Mouse (Mus musculus) splenic B cell, adult 2 months (primary cell): Measurements from ENCODE around the gene Nck1.

Source experiments
- DNase-seq: peaks from one replicate; pipeline ENCODE4 v3.0.0-alpha.2; 2011; ENCODE audit warnings: low read depth, low spot score
- H3K27me3 ChIP-seq: 2 replicates; pipeline ENCODE4 v1.6.1; 2012; ENCODE audit warnings: mild to moderate bottlenecking, low read length, moderate library complexity, mixed read lengths; ENCODE audit not compliant: control insufficient read depth, poor library complexity, insufficient read depth, severe bottlenecking
- H3K36me3 ChIP-seq: 2 replicates; pipeline ENCODE4 v1.6.1; 2012; ENCODE audit warnings: mild to moderate bottlenecking, low read length, moderate library complexity, mixed read lengths; ENCODE audit not compliant: control insufficient read depth, poor library complexity, insufficient read depth, severe bottlenecking

The Nck1 gene

GRCm38 (mm10) chr9:100506652-100507051, 39.3 kb downstream of the Nck1 start:
- no peak for DNase-seq
- Histone ChIP-seq H3K27me3 (no peaks in the 10 kb centered on the region), H3K36me3 (0 out of 2 replicates have a peak, but pooled peaks cover 3% of the 10 kb centered on the region)

- no peak for DNase-seq
- Histone ChIP-seq H3K36me3 (0 out of 2 replicates have a peak, but pooled peaks cover 3% of the 10 kb centered on the region), H3K27me3 (no peaks in the 10 kb centered on the region)
These were observed 40.4 kb downstream of the Nck1 start for GRCm38 (mm10) chr9:100505498-100505897.

DNA sequence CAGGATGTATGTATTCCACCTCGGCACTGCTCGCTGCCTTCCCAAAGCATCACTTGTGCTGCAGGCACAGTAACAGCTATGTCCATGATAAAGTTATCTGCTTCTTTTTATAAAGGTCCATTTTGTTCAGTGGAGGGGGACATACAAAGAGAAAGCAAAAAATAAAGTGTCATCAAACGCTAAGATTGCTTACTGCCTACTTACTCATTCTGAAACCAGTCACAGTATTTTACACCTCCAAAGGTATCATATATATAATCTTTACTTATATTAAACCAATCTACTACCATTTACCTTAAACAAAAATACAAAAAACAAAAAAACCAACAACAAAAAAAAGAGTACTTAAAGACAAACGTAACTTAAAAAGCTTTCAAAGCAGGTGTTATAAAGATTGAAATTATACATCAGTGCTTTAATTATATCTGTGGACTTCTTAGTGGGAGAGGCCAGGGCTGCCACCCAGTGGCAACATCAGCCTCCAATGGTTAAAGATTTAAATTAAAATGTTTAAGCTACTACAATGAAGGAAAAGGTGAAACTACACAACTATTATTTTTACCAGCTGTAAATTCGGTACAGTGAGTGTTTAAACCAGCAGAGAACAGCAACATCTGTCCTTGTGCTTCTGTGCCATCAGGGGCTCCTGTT, 52.2 kb downstream of the Nck1 start:
- peaks cover 2% of the 10 kb centered on the region; the same call in 1 of the 2 replicates for H3K36me3 ChIP-seq
- no peak for DNase-seq
- no peaks in the 10 kb centered on the region for H3K27me3 ChIP-seq

DNA sequence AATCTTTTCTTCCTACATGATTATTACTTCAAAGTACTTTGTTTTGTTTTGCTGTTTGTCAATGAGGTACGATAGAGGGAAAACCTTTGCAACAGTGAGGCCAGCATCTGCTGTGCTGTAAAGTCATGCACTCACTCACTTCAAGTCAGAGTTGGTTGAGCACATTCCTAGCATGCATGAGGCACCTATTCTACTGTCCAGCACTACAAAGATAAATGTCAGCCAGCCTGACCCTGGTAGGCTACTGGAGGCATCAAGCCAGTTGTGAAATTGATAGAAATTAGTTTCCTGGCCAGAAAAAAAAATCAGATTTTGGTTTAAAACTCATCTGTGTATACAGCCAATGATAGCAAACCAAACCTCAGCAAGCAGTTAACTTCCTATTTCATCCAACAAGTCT, 54.5 kb downstream of the Nck1 start:
- no peaks in the 10 kb centered on the region for H3K27me3 ChIP-seq
- peaks cover 2% of the 10 kb centered on the region; the same call in 1 of the 2 replicates for H3K36me3 ChIP-seq
- DNase-seq = no peak

DNA sequence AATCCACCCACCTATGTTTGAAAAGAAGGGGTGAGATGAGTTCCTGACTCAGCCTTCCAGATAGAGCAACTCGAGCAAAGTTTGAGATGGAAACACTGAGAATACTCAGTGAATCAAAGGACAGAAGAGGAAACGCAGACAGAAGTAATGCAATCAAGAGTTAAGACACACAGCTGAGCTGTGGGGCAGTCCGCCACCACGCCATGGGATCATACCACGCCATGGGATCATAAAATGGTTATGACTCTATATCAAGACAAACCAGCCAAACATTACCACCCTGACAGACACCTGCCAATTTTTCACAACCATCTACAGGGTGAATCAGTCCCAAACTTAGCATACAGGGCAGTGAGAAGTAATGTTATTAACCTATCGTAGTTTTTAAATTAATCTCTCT, 57.0 kb downstream of the Nck1 start:
- H3K27me3 ChIP-seq = no peaks in the 10 kb centered on the region
- DNase-seq = no peak
- H3K36me3 ChIP-seq = peaks cover 2% of the 10 kb centered on the region; the same call in 1 of the 2 replicates

- peaks cover 2% of the 10 kb centered on the region; the same call in 1 of the 2 replicates for H3K36me3 ChIP-seq
These were observed 57.7 kb downstream of the Nck1 start for GRCm38 (mm10) chr9:100488056-100488713.

GRCm38 (mm10) chr9:100486431-100486830, 59.5 kb downstream of the Nck1 start, which contains the start of gene Il20rb:
Il20rb (minus strand) TSS chr9:100486788.
- H3K27me3 ChIP-seq = no peaks in the 10 kb centered on the region
- H3K36me3 ChIP-seq = no peaks in the 10 kb centered on the region; the same call in 1 of the 2 replicates
- no peak for DNase-seq

More at GRCm38 (mm10) chr9:100488056-100488713, 57.7 kb downstream of the Nck1 start:
- DNase-seq = no peak
- no peaks in the 10 kb centered on the region for H3K27me3 ChIP-seq

DNA sequence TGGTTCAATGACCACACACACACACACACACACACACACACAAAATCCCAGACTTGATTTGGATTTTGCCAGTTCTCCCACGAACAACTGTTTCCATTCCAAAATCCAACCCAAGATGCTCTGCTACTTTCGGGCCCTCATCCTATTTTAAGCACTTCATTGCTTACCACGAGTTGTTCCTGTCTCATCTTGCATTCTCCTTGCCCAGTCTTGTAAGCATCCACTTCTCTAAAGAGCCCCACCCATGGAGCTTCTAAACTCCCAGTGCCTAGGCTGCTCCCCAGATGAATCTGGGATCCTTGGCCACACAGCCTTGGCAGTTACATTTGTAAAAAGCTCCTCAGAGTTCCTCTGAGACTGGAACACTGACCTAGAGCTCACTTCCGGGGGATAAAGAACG, 62.6 kb downstream of the Nck1 start:
- no peaks in the 10 kb centered on the region for H3K27me3 ChIP-seq

DNA sequence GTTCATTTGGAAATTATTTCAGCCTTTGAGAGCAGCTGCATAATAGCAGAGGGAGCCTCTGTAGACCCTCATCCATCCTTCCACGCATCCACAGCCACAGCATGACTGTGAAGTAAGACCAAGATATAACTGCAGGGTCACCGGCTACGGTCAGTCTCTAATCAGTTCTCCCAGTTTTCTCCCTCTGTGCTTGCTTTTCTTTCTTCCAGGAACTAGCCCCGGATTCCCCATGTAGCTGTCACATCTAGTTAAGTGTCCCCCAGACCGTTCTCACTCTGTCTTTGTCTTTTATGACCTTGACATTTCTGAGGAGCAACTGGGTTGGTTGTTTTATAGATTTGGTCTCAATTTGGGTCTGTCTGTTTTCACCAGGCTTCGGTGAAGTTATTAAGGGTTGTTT, 64.3 kb downstream of the Nck1 start:
- no peak for DNase-seq
- H3K27me3 ChIP-seq = no peaks in the 10 kb centered on the region

More for the DNA sequence above, 62.6 kb downstream of the Nck1 start:
- no peaks in the 10 kb centered on the region; the same call in 1 of the 2 replicates for H3K36me3 ChIP-seq
- DNase-seq = no peak

DNA sequence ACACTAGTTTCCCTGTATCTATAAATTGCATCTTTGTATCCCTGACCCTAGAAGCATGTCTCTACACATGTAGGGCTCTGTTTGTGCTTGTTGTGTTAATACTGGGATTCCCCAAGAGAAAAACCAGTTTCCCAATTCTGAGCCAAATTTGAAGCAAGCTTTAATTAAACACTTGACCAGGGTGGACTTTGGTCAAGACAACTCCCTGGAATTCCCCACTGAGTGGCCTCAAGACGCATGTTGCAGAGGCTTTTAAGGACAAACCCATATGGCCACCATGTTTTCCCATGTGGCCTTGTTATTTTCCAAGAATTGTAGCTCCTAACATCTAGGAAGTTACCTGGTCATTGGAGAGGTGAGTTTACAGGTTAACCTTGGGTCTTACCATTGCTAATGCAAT, 71.9 kb downstream of the Nck1 start:
- DNase-seq = no peak
- Histone ChIP-seq H3K27me3 (no peaks in the 10 kb centered on the region), H3K36me3 (no peaks in the 10 kb centered on the region)

More for the DNA sequence above, 64.3 kb downstream of the Nck1 start:
- H3K36me3 ChIP-seq = no peaks in the 10 kb centered on the region

DNA sequence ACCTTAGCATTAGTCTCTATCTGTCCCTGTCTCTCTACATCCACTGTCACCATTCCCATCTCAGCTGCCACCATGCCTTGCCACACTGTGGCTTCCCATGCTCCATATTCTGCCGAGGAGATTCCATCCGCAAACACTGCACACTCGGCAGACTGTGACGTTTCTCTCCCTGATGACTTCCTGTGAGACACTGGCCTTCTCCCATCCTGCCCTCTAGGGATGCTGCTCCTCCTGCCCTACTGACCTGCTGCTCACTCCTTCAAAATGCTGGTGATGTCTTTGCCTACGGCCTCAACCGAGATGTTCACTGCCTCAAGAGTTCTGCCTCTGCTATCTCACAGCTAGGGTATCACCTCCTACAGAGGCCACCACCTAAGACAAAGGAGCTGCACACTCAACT, 72.6 kb downstream of the Nck1 start:
- no peaks in the 10 kb centered on the region for H3K27me3 ChIP-seq
- DNase-seq = no peak

DNA sequence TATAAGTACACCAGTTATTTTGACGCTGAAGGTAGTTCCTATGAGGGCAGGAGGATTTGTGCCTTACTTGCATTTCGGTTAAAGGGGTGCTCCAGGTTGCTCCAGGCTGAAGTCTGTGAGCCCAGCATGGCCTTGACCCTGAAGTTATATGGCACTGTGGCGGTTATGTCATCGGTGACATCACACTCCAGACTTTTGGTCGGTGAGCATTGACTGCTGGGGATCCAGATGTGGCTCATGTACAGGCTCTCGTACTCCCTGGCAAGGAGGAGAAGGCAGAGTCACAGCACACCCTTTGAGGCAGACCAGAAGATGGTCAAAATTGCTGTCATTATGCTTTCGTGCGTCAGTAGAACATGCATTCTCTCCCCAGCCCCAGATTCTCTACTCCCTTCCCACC, 73.0 kb downstream of the Nck1 start:
- no peaks in the 10 kb centered on the region for H3K36me3 ChIP-seq
- no peak for DNase-seq
- no peaks in the 10 kb centered on the region for H3K27me3 ChIP-seq

More for the DNA sequence above, 72.6 kb downstream of the Nck1 start:
- H3K36me3 ChIP-seq = no peaks in the 10 kb centered on the region

GRCm38 (mm10) chr9:100471605-100471953, 74.4 kb downstream of the Nck1 start:
- Histone ChIP-seq H3K36me3 (no peaks in the 10 kb centered on the region), H3K27me3 (no peaks in the 10 kb centered on the region)
- DNase-seq = no peak

DNA sequence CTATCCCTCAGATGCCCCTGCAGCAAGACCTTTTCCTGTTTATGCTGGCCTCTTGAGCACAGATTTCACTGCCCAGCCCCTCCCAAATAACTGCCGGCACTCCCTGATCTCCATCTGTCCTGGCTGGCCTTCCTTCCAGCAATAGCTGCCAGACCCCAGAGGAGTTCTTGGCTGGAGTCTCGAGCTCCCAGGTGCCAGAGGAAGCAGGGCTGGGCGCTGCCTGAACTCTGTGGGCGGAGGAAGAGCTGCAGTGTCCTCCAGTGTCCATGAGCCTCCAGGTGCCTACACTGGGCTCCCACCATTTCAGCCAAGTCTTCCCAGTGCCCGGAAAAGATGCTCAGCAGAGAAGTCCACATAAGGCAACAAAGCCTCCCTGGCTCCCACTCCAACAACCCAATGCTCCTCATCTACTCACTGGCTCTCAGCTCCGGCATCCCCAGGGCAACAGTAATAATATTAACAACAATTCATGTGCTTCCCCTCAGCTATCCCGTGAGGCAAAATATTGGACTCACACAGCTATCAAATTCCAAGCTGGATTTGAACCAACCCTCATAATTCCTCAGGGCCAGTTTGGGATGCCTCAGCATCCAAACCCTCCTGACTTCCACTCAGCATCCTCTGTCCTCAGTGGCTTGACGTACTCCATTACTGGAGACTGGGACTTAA, 74.9 kb downstream of the Nck1 start:
- no peak for DNase-seq
- Histone ChIP-seq H3K27me3 (no peaks in the 10 kb centered on the region), H3K36me3 (no peaks in the 10 kb centered on the region)

DNA sequence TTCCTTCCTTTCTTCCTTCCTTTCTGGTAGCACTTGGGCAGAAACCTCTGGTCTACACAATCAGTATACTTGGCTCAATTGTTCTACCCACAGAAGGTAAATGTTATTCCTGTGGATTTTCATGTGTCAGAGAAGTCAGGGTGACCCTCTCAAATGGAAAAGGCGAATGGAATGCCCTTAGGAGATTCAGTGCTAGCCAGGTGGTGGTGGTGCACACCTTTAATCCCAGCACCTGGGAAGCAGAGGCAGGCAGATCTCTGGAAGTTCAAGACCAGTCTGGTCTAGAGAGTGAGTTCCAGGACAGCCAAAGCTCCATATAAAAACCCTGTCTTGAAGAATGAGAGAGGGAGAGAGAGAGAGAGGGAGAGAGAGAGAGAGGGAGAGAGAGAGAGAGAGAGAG, 75.7 kb downstream of the Nck1 start:
- Histone ChIP-seq H3K27me3 (no peaks in the 10 kb centered on the region), H3K36me3 (no peaks in the 10 kb centered on the region)
- DNase-seq = no peak
